Mouse (Mus musculus) urinary bladder, adult 2 months (tissue): ENCODE measurements at regions not wholly inside any gene's neighbourhood (a gene's known extent, or its start where the extent isn't known, plus 50 kb on each side); places are given as distances from the start of the nearest gene placed in this dataset.

ENCODE experiments used
- DNase-seq: peaks from one replicate; pipeline ENCODE4 v3.0.0; 2022; ENCODE audit warnings: low spot score

DNA sequence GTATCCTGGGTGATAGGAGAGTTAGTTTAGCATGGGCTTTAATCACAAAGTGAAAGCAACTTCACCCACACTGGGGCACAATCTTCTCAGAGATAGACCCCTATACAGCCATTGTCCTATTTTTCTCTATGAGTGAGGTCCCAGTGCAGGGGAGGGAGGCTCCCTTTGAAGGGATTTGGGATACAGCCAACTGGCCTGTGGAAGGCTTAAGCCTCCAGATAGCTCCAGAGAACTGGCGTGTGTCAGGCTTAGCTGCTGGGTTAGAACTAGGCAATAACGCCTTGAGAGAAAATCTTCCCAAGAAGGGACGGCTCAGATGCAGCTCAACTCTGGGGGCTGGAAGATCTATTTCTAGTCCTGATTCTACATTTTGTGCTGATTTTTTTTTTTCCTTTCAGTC is 397.4 kb upstream of the Zdhhc25 start:
- DNase-seq = no peak

DNA sequence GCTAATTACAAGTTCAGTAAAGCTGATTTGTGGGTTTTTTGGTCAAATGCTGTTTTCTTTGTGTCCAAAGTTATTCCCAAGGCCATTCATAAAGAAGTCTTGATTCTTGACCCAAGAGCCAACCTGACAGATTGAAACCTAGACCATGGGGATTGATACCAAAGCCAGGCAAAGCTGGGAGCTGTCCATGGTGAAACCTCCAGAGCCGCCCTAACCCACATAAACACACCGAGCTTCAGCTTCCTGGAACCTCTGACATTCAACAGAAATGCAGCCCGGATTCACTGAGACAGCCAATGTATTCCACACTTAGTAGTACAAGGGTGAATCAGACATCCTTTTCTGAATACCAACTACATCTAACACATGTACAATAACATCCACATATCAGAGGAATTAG is 386.7 kb upstream of the Zdhhc25 start:
- DNase-seq = no peak

DNA sequence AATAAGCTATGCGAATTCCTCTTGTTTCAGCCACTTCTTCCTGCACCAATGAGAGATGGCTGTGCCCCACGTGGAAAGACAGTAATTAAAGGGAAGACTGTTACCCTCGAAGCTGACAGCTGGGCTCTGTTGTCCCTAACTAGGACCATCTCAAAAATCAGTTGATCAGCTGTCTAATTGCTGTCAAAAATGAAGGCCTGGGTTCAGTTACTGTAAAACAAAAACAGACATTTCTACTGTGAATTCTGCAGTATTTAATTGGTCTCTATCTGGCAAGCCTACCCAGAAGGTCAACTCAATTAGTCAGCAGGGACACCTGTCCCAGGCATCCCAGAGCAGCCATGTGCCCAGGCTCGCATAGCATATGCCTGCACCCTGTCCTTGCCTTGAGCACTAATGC is 385.8 kb upstream of the Zdhhc25 start:
- DNase-seq = no peak

DNA sequence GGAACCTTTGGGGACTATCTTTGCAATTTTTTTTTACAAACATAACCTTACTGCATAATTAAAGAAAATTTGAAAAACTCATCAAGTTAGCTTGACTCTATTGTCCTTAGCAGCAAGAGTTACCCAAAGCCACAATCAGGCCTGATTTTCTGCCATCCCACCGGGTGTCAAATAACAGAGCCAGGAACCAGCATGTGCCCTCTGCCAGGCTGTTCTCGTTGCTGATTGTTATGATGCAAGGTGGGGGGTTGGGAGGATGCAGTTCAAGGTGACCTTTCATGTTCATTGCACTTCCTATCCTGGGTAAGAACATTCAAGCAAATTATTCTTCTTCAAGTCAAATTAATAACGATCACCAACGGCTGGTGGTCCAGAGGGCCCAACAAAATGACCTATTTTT is 370.6 kb upstream of the Zdhhc25 start:
- no peak for DNase-seq

DNA sequence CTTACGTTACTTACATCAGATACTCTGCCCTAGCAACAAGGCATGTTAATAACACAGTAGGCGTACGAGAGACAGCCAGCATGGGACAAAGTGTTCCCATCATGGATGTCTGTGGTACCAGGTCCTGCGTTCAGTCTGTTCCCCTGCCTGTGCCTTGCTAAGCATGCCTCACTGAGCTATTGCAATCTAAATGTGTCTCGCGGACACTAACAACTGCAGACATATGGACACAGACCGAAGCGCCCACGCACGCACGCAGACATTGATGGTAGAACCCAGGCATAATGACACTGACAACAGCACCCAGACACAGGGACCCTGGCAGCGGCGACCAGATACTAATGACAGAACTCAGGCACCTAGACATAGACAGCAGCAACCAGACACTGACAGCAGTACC is 355.5 kb upstream of the Zdhhc25 start:
- no peak for DNase-seq

DNA sequence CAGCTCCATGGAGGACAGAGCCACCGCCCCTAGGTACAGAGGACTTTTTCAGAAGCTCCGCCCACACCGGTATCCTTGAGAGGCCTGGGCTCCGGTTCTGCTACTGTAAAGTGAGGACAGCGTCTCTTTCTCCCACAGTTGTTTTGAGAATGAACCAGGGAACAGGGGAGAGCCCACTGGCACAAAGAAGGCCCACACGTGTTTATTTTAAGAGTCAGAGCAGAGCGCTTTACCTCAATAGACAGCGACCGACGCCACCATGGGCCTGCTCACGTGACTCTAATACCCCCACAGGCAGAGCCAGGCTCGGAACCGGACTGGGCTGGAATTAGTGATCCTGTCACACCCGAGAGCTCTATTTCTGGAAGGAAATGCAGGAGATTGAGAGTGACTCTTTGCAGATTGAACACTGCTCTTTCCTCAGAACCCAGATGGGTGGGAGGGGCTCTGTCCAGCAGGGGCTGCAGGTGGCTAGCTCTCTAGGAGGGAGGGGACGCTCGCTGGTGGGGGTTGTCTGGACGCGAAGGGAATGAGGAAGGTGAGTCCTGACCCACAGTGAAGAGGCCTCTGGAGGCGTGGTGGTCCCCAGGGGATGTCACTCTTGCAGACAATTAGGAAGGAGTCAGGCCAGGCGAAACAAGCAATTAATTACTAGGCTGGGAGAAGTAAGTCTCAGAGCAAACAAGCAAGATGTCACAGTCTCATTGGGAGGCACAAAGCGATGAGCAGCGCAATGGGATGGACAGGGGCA is 354.4 kb upstream of the Zdhhc25 start:
- no peak for DNase-seq

DNA sequence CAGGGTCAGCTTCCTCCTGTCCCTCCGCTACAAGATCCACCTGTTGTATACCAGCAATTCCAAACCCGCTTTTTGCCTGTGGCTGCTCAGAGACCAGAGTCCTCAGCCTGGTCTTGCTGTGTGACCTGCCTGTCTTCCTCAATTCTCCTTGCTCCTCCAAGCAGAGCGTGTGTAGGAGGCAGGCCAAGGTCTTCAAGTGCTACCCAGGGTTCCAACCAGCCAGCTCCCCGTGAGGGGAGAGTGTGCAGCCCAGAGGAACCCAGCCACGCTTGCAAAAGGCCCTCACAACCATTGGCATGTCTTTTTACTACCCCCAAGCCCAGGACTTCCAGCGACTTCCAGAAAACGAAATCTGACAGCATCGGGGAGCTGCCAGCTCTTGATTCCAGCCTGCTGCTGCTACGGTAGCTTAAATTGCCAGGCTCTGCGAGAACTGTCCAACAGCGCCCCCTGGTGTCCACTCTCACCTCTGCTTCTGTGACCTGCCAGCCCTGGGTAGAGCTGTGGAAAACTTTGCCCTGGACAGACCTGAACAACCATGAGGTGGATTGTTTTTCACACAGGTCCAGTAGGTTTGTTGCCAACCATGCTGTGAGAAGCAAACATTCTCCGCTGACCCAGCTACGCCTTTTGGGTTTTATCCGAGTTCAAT is 352.0 kb upstream of the Zdhhc25 start:
- peak; percentile 81 for DNase-seq

DNA sequence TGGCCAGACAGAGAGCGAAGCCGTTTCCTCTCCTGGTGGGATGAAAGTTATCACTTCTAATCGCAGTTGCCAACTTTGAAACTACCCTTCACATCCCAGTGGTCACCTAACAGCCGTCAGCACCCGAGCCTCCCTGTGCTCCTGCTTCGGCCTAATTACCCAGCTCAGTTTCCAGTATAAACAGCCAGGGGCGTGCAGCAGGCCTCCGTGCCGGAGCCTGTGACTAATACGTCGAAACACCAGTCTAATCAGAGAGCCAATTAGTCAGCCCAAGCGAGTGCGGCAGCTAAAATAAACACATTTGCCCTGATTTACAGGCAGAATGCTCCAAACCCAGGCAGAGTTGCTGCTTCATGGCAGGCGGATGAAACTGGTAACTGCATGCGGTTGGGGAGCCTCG is 312.1 kb upstream of the Zdhhc25 start:
- DNase-seq = no peak

DNA sequence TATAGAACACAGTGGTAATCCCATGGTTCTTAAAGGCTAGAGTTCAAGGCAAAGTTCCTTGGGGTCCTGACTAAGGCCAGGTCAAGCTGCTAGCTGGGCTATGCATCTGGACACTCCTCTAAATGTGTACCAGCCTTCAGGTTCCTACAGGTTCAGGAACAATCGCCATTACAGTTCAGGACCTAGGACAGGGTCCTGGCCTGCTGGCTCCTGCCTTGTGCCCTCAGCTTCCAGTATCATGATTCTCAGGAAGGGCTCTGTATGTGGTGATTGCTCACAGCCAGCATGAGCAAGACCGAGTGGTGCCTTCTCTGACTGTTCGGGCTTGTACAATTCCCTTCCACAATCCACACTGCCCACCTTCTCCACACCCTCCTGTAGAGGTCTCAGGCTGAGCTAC is 311.4 kb upstream of the Zdhhc25 start:
- DNase-seq = no peak

DNA sequence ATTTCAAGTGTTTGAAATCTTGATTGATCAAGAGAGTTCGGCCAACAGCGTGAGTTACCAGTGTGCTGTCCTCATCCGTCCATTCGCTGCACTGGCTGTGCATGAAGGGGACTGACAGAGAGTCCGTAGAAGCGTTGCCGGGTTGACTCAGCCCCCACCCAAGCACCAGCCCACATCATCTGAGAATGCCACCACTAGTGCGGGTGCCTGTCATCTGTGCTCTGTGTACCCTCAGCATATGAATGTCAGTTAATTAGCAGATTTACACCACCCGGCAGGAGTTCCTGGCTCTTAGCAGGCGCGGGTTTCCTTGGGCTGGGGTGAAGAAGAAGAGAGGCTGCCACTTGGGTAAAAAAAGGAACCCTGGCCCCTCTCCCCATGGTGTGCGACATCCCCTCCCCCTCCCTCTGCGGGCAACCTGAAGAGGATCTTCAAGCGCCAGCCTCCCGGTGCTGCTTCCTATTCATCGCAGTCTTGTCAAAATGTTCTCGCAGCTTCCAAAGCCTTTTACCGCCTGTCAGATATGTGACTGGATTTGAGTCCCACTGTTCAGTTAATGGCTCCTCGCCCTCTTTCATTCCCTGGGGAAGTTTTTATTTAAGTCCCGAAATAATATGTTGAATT is 309.2 kb upstream of the Zdhhc25 start:
- DNase-seq = no peak

DNA sequence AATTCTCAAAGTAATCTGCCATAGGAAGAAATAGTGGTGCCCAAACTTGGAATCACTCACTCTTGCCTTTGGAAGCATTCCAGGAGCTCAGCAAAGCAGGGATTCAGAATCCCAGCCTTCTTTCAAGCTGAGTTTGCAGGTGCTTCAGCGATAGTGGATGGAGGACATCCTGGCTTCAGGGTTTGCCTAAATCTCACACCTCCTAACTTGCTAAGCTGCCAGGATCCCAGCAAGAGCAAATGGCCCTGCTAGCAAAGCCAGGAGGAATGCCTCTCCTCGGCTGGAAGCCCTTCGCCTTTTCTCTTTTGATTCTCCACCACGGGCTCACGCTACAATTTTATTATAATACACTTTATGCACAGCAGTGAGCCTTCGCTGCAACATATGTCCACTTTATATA is 301.0 kb upstream of the Zdhhc25 start:
- no peak for DNase-seq

DNA sequence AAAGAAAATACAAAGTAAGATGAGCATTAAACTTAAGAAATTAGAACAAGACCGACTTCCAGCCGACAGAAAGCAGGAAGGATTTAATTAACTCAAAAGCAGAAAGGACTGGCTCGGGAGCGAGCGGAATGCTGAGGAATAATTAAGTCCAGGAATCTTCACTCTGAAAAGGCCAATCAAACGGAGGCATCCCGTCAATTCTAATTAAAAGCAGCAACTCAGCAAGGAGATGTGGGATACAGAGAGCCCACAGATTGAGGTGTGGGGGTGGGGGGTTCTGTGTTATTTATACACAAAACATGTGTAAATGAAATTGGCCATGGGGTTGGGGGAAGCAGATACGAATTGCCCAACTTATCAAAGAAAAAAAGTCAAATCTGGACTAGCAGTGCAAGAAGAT is 288.9 kb upstream of the Zdhhc25 start:
- DNase-seq = no peak

DNA sequence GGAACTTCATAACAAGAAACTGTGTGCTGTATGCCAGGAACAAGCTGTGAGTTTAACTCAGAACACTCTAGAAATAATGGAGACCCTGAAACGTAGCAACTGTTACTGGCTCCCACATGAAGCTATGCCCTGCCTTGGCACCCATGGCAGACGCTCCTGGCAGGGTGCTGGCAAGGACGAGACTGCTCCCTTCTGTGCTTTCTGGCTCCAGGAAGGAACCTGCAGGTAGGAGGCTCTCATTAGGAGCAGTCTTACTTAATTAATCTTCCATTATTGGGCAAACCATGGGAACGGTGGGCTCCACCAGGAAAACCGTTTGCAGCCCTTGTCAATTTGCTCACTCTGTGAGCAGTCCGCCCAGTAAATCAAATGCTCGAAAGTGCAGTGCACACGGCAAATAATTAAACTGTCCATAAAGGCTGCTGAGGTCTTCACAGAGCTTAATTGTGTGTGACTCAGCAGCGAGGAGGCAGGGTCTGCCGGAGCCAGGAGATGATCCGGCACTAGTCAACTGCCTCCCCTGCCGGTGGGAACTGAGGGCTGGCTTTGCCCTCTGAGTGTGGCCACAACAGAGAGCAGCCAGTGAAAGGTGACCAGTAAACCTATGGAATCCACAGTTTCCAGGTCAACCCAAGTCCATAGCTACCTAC is 285.2 kb upstream of the Zdhhc25 start:
- DNase-seq = no peak

DNA sequence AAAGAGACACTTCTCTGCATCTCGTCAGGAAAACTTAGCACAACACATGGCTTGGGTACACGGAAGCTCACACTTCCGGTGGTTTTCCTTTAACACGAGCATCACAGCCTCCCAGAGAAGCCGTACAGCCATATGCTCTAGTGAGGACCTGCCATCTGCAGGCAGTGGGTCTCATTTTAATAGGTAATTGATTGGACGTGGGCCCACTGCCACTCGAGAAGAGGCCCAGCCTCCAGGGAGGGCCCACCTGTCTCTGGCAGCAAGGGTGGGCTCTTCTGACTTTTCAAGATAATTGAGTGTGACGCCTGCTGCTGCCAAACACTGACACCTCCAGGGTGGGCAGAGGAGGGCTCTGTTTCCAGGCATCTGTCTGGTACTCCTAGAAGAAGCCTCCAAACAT is 282.1 kb upstream of the Zdhhc25 start:
- no peak for DNase-seq

DNA sequence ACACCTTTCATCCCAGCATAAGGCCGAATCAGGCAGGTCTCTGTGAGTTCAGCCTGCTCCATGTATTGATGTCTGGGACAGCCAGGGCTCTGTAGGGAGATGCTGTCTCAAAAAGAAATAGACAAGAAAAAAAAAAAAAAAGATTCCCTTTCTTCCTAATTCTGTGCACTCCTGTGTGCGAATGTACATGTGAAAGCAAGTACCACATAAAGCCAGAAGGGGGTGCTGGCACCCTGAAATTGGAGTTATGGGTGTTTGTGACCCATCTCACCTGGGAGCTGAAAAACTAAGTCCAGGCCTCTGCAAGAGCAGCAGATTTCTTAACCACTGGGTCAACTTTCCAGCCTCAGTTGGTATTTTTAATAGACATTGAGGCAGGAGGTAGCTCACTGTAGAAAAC is 280.6 kb upstream of the Zdhhc25 start:
- DNase-seq = no peak

DNA sequence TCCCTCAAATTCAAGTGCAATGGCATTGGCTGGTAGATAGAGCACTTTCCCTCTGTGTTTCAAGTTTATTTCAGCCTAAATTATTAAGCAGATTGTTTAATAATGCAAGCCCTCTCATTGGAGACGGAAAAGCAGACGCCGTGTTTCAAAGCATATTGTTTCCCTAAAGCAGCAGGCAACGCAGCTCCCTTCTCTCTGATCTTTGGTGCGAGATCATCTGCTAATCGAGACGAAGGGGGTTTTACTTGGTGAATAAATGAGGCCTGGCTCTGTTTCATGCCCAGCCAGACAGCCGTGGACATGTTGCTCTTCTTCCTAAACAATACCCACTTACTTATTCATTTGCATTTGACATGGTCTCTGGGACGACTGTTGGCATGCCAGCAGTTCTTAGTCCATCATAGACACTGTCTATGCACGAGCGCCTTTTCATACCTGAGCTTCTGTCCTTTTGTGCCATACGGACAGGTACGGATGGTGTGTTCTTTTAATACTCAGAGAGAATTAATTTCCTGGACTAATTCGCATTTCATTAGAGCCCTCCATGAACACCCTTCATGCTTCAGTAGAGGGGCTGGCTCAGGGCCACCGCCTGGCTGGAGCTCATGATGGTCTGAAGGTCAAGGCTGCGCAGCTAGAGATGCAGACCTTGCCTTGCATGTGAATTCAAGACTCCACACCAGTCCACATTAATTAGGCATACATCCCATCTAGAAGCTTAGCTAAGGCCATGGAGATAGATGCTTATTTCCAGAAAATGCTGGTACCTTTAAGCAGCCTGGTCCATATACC is 276.3 kb upstream of the Zdhhc25 start:
- DNase-seq = no peak

DNA sequence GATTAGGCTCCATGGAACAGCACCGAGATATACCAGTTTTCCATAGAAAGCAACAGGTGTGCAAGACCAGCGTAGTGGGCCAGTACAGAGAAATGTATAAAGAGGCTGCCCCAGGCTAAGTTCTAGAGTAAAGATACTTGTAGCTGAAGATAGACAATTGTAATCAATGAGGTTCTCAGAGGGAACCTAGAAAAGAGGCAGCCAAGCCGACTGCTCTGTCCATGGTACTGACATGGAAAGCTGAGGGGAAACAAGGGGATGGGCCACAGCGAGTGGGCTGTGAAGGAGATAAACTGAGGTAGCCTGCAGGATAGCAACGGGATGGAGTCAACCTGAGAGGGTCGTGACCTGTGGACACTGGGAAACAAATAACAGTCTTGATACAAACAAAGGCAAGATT is 275.0 kb upstream of the Zdhhc25 start:
- no peak for DNase-seq

DNA sequence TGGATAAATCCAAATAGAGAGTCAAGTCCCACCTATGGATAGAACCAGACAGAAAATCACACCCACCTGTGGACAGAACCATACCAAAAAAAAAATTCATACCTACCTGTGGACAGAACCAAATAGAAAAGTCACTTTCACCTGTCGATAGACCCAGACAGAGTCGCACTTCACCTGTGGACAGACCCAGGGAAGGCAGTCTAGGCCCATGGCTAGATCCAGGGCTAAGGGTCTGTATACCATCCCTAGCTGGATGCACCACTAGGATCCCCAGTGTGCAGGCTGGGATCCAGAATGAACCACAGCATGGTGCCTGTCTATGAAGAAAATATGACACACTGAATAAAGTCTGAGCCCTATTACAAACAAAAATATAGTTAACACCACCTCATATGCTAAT is 246.9 kb upstream of the Zdhhc25 start:
- DNase-seq = no peak

DNA sequence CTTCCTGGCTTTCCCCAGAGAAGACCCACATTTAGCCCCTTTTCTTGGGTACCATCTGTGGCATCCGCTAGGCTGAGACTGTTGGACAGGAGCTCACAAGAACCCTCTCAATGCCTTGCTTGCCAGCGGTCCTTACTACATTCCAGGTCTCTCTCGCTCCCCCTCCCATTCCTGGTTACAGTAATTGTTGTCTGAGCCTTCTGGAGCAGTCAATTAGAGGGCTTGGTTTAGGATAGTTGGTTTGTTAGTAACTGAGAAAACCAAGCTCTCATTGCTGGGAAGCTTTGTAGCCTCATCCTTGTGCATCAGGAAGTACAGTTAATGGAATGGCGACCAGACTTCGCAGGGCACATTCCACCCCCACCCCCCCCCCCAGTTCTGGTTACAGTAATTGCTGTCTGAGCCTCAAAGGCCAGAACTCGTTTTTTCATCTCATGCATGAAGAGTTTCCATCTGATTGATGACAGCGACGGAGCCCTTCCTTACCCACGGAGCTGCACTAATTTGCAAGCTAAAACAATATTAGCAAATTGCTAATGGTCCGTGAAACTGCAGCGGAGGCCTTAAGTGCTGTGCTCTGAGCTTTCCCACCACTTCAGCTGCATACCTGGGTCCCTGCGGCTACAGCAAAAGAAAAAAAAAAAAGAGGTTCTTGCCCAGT is 239.6 kb upstream of the Zdhhc25 start:
- DNase-seq = no peak

DNA sequence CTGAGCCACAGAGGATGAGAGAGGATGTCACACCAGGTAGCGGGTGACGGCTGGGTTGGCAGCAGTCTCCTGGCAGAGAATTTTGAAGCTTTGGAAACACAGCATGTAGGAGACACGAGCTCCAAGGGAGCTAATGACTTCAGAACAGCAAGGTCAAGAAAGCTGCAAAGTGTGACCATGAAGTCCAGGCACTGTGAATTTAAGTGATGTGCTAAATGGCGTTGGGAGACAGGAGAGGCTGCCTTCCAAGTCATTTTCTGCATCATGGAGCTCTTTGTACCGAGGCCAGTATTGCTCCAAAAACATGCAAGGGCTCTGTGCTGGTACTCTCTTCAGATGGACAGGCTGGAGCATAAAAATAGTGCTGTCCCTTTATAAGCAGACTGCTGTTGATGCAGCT is 238.8 kb upstream of the Zdhhc25 start:
- no peak for DNase-seq

DNA sequence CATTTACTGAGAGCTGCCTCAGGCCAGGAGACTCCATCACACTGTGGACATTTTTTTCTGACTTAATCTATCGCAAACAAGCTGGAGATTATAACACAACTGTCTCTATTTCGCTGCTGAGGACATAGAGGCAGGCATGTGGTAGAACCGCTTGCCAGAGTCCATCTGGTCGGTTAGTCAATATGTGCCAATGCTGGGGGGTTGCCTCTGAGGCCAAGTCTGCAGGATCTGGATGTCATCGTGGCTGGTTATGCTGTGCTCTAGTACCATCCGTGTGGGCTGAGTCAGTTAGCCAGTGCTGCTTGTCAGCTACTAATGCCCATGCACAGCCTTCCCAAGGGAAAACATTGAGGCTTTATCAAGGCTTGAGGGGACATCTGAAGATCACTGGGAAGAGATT is 237.1 kb upstream of the Zdhhc25 start:
- DNase-seq = no peak

DNA sequence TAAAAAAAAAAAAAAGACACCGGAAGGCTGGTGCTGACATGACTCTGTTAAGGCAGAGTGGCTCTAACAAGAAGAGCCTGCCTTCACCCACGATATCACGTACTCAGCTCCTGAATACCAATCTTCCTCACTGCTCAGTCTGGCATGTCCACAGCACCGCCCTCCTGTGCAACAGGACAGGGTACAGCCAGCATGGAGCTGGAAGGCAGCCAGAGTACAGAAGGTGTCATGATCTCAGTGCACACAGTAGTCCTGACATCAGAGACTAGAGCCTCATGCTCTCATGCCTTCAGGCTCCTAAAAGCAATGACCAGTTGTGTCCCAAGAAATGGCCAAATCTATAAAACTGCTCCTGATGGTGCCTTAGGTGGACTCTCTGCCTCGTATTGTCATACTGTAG is 229.7 kb upstream of the Zdhhc25 start:
- no peak for DNase-seq
